Mouse (Mus musculus) embryonic fibroblast, embryonic 13.5 days (primary cell): ENCODE data around the gene Eef2.

Source experiments
- CTCF ChIP-seq: IDR thresholded peaks from 2 replicates; pipeline ENCODE4 v1.5.1; 2011; ENCODE audit warnings: mild to moderate bottlenecking, control low read depth, low read length, moderate library complexity, borderline replicate concordance; ENCODE audit not compliant: insufficient read depth
- POLR2A ChIP-seq: IDR thresholded peaks from 2 replicates; pipeline ENCODE4 v1.6.1; 2011; ENCODE audit warnings: low read depth, mild to moderate bottlenecking, control low read depth, low read length, moderate library complexity

DNA sequence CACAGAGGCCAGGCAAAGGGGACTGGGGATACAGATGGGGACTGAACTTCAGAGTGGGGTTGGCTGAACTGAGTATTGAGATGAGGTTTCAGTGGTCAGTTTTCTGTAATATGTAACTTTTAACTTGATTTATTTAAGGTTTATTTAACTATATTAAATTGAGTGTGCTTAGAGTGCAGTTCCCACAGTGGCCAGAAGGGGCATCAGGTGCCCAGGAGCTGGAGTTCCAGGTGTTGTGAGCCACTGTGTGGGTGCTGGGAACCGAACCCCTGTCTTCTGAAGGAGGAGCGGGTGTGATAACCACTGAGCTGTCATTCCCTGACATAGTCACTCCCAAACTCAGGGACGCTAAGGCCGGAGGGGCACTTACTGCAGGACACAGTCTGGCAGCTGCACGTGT is 33.7 kb downstream of the Eef2 start:
- TF ChIP-seq POLR2A, result no peak
- TF ChIP-seq CTCF, result no peak
